Mouse (Mus musculus): Measurements from ENCODE around the gene Pik3r6.

Pik3r6 gene

DNA sequence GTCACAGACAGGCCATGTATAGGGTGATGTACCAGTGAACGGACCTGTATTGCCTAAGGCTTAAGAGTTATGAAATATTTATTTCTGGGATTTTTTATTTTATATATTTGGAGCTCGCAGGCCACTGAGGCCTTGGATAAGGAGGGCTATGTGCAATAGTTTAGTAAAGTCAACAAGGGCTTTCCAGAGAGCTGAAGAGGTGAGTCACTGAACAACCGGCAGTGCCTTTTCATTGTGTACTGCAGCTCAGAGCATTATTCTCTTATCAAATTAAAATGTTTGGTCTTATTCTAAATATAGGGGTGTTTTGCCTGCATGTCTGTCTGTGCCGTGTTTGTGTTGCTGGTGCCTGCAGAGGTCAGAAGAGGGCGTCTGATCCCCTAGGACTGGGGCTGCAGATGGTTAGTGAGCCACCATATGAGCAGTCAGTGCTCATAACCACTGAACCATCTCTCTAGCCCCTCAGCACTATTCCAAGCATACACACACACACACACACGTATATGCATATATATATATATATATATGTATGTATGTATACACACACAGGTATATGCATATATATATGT lies 14.5 kb upstream of the Pik3r6 start:
- peak; percentile 26 for DNase-seq (ENCODE audit: low read depth)

DNA sequence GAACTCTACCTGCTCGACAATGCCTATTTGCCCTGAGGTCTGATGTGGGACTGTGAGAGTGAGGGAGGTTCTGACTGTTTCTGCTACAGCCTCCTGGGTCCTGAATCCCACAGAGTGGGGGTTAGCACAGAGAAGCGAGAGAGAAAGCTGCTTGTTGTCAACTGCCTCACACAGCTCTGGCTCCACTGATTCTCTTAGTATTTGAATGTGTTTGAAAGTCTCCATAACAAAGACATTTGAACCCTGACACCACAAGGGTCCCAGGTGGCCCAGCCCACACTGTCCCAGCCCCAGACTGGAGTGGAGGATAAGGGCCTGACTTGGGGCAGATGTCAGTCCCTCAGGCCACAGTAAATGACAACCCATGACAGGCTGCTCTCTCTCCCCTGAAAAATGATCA lies 13.6 kb upstream of the Pik3r6 start:
- DNase-seq (ENCODE audit: low read depth): no peak

DNA sequence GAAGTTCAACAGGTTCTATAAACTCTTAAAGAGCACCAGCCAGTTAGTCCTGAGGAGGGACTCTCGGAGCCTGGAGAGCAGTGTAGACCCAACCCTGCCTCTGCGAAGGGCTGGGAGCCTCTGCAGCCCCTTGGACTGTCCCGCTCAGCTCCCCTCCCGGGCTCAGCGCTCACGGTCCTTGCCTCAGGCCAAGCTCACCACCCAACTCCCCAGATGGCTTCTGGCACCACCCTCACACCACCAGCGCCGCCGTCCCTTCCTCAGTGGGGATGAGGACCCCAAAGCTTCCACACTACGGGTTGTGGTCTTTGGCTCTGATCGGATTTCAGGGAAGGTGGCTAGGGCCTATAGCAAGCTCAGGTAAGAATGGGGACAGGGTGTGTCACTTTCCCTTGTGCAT lies 10.2 kb upstream of the Pik3r6 start:
- DNase-seq (ENCODE audit: low read depth): no peak

DNA sequence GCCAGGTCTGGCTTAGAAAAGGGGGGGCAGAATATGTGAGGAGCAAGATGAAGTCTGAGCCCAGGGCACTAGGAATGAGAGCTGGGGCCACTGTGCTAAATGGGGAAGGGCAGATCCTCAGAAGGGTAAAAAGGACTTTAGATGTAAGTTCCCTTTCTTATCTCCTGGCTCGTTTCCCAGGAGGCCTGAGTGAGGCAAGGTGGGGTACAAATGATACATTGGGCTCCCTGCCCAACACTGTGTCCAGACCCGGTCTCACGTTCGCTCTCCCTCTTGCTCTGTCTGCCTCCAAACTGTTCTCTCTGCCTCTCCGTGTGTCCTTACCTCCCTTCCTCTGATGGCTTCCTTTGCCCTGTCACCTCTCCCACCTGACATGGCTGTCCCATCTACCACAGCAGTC lies 9.1 kb upstream of the Pik3r6 start:
- no peak for DNase-seq (ENCODE audit: low read depth)

DNA sequence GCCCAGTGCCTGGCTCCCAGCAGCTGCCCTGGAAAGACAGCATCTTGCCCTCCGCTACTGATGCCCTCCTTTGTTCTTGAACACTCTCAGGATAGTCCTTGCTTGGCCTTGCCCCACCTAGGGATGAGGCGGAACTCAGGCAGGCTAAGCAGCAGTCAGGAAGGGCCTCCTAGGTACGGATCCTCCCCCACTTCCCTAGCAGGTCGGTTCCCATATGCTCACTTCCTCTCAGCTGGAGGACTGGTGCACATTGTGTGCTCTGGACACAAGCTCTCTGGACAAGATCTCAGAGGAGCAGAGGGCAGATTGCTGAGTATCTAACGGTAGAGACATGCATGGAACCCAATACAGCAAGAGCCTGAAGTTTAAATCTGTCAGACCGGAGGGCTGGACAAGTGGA lies 5.7 kb upstream of the Pik3r6 start:
- no peak for DNase-seq (ENCODE audit: low read depth)

DNA sequence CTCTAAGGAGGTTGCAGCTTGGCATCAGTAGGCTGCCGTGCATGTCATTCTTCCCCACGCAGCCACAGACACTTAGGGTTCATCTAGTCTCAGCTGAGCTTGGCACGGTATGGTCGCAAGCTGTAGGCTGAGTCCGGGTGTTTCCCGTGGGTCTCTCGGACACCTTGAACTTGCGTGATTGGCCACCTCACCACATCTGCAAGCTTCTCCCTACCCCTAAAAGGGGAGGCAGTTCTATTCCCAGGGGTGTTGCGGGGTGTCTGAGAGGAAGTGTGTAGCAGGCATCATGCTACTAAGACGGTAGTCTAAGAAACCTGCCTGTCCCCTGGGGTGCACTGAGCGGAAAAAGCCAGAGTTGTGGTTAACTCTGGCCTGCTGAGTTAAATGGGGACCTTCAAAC lies 4.3 kb upstream of the Pik3r6 start:
- DNase-seq (ENCODE audit: low read depth): no peak

DNA sequence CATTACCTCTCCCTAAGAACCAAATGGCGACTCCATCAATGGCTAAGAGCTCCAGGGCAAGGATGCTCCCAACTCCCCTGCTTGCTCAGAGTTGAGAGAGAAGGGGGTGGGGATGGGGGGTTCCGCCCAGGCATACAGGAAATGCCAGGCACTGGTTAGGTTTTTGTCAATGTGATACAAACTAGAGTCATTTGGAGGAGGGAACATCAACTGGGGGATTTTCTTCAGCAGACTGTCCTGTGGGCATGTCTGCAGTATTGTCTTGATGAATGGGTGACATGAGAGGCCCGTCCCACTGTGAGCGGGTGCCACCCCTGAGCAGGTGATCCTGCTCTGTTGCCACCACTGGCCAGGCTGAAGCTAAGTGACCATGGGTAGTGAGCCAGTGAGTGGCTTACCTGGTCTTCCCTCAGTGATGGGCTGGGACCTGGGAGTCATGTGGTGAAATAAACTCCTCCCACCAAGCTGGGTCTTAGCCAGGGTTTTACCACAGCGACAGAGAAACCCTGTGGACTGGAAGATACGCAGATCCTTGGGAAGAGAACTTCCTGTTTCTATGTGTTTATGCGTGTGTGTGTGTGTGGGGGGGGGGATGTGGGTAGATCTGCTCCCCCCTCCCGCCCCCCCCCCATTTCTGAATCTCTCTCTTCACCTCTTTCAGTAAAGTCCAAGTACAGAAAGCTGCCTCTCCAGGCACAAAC lies 3.7 kb upstream of the Pik3r6 start:
- no peak for DNase-seq (ENCODE audit: low read depth)

DNA sequence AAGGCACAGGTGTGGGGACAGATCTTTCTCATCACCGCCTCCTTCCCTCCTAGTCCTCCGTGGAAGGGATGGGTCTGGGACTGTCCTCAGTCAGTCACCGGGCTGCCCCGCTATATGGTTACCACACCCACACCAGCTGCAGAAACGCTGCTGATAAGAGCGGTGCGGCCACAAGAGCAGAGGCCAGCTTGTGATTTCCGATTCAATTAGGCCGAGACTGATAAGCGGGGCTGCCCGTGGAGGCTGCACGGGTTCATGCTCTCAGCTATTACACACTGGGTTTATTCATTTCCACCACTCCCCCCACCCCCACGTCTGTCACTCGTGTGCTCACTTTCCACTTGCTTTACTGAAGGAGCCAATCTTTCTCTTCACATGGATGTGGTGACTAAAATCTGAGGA lies 1.9 kb upstream of the Pik3r6 start:
- no peak for DNase-seq (ENCODE audit: low read depth)

DNA sequence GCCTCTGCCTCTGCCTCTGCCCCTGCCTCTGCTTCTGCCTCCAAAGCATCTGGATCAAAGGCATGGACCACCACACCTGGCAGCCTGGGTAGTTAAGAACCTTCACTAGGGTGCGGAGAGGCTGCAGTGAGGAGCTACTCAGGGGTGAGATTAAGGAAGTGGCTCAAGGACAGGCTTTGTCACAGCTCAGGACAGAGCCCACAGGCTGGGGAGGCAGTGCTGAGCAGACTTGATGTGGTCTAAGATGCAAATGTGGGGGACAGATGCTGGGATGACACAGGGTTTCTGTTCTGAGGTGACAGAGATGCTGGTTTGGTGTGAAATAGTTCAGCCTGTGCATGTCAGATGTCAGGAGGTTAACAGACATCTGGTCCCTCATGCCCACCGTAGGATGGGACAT lies 411 bp upstream of the Pik3r6 start:
- no peak for DNase-seq (ENCODE audit: low read depth)

DNA sequence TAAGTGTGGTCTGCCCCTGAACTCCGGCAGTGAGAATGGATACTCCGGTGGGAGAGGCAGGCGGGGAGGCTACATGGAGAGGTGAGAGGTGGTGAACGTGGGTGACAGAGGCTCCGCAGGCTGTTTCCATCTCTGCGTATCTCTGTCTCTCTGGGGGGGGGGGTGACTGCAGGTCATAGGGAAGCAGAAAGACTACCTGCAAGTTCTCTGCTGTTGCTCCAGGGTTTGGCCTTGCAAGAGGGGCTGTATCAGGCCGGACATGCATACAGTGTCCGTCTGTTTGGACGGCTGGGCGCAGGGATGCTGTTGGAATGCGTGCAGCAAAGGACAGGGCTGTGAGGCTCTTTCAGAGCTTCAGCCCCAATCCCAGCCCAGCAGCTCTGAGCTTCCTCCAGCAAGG lies 2.1 kb downstream of the Pik3r6 start:
- no peak for DNase-seq (ENCODE audit: low read depth)

DNA sequence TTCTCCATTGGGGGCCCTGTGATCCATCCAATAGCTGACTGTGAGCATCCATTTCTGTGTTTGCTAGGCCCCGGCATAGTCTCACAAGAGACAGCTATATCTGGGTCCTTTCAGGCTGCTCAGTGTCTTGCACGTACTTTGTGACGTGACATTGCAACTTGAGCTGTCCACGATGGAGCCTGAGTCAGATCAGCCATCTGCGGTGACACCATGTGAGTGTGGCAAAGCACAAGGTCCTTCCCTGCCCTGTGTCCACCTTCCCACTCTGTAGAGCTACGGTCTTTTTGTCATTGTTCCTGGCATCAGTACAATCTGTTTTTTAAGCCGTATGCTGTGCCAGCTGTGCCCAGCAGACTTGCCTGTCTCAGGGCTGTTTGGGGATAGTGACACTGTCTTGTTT lies 4.4 kb downstream of the Pik3r6 start:
- no peak for DNase-seq (ENCODE audit: low read depth)

DNA sequence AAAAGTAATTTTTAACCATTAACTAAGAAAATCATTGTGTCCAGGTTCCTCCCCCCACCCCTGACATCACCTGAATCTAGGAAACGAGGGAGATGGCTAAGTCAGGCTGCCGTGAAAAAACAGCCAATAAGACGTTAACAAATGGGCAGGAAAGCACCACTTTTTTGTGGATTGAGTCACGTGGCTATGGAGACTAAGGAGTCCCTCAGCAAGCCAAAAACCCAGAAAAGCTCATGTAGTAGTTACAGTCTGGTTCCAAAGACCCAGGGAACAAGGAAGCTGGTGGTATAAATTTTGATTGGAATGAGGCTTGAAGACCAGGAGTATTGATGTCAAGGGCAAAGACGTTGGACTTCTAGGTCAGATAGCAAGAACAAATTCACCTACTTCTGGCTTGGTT lies 5.8 kb downstream of the Pik3r6 start:
- no peak for DNase-seq (ENCODE audit: low read depth)

DNA sequence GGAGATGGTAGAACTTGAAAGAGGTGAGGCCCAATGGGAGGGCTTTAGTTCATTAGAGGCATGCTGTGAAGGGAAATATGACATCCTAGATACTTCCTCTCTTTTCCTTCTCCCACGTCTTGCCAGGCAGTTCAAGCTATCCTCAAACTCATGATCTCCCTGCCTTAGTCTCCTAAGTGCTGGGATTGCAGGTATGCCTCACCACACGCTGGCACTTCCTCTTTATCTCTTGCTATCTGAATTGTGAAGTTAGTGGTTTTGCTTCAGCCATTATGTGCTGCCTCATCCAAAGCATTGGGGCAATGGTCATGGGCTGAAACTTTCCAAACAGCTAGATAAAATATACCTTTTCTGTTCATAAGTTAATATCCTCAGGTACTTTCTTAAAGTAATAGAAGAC lies 6.4 kb downstream of the Pik3r6 start:
- DNase-seq (ENCODE audit: low read depth): no peak

DNA sequence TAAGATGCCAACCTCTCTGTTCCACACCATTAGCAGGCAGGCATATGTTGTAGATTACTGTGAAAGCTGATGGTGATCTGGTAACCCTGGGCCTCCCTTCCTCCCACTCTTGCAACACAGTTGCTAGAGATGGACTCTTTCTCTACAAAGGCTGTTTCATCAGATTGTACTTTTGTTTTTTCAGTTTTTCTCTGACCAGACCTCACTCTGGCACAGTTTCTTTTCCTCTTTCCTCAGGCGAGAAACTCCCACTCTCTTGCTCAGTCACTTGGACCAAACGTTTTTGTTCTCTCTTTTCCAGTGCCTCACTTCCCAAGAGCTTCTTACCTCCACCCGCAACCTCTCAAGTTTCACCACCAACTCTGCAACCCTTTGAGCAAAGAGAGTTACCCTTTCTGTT lies 11.2 kb downstream of the Pik3r6 start:
- peak; percentile 67 for DNase-seq (ENCODE audit: low read depth)

DNA sequence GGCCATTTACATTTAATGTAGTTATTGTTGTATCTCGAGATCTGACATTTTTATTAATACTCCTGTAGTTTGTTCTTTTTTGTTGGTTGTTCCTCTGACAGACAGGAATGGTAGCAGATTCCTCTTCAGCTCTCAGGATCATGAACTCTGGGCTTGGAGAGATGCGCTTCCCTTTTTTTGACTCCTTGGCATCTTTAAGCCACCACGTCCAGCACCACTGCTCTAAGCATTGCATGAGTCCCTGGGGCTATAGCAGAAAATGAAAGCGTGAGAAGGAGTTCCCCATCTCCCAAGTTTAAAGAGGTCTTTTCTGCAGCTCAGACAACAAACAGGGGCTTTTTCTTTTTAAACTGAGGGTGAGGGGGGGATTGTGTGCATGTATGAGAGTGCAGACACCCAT lies 16.5 kb downstream of the Pik3r6 start:
- no peak for DNase-seq (ENCODE audit: low read depth)

DNA sequence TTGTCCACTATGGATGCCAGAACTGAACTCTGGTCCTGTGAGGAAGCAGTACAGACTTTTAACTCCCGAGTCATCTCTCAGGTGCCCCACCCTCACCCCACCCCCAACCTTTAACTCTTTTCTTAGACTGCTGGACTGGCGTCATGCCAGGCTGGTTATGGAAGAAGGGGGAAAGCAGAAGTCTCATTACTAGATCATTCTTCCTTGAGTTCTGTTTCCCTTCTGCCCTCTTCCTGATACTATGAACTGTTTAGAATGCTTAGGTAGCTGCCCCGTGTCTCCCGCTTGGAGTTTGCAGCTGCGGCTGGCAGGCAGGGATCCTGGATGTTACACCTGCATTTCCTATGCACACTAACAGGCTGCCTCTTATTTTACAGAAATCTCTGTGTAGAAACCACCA lies 17.0 kb downstream of the Pik3r6 start:
- no peak for DNase-seq (ENCODE audit: low read depth)

DNA sequence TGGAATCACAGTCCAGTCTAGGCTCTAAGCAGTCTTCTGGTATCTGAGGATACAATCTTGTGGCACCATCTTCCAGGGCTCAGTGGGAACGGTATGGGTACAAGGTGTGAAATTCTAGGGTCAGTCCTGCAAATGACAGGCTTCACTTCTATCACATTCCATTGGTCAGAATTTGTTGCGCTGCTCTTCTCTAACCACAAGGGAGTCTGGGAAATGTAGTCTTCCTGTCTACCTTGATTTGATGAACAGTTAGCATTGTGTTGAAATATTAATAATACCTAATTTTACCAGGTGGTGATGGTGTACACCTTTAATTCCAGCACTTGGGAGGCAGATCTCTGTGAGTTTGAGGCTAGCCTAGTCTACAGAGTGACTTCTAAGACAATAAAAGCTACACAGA lies 17.6 kb downstream of the Pik3r6 start:
- DNase-seq (ENCODE audit: low read depth): no peak

DNA sequence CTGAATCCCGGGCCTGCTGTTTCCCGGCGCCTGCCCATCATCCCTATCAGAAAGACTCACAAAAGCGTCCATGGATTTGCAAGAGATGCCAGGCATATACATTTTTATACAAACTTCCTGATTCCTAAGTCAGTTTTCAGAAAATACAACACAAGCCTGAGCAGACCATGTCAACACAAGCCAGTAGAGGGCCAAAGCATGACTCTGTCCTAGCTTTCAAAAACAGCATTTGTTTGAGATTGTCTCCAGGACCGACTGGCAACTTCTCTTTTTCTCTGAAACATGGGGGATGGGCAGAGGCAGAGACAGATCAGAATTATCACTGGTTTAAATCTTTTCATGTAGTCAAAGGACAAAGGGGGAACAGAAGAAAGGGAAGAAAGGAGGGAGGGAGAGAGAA lies 18.5 kb downstream of the Pik3r6 start:
- DNase-seq (ENCODE audit: low read depth): no peak

DNA sequence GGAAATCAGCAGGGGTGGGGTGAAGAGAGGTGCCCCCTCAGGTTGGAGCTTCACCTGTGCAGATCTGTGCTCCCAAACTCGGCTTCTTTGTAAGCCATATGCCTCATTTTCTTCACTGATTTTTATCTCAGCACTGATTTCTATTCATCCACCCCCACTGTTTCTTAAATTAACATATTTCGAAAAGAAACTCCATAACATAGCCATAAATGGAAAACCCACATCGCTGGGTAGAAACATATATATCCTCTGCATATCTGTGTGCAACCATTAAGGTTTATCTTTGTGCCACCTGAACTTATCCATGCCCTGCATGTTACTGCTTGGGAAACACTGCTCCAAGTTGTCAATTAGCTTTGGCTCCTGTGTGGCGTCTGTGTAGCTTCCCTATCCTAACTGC lies 23.6 kb downstream of the Pik3r6 start:
- no peak for DNase-seq (ENCODE audit: low read depth)

DNA sequence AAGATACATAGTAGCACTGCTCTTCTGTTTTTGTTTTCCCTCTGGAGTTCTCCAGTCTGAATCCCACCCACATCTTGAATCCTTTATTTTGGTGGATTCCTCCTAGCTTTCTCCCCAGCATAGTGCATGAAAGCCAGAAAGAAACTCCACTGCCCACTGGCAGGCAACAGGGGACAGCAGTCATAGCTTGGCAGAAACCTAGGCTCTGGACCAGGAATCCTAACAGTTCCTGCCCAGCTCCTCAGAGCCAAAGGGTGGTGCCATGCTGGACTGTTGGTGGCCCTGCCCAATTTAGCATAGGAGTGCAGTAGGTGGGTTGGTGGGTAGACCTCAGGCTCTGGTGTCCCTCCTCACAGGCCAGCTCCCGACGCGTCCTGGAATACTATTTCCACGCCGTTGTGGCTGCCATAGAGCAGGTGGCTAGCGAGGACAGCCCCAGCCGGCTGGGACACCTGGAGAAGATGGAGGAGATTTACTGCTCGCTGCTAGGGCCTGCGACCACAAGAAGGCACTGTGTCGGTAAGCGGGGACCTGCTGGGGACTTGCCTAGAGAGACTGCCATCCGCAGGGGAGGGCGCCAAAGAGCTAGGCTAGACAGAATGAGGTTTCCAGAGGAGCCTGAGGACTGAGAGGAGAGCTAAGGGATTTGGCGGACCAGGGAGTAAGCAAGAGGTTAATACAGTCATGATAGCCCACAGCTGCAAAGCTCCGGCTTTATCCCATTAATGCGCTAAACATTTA lies 28.4 kb downstream of the Pik3r6 start:
- DNase-seq (ENCODE audit: low read depth): peak; percentile 44

DNA sequence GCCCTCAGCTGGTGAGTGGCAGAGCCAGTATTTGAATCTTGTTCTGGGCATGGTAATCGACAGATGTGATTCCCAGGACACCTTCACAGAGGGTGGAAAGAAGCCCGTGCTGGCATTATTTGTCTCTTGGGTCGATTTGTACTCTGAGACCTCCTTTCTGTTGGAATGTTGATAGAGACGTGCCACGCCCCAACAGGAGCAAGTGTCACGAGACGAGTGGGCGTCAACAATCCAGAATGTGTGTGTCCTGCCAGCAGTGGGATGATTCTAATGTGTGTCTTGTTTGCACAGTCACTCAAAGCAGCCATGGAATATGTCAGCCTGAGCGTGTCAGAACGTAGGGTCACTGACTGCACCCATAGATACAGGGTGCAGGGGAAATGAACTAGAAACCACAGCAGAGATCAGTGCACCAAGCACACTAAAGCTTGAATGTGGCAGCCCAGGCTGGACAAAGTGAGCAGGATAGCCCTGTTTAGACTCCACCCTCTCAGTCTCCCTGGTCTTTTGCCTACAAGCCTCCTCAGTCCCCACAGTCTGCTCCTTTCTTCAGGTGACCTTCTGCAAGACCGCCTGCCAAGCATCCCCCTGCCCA lies 29.2 kb downstream of the Pik3r6 start:
- peak; percentile 24 for DNase-seq (ENCODE audit: low read depth)

DNA sequence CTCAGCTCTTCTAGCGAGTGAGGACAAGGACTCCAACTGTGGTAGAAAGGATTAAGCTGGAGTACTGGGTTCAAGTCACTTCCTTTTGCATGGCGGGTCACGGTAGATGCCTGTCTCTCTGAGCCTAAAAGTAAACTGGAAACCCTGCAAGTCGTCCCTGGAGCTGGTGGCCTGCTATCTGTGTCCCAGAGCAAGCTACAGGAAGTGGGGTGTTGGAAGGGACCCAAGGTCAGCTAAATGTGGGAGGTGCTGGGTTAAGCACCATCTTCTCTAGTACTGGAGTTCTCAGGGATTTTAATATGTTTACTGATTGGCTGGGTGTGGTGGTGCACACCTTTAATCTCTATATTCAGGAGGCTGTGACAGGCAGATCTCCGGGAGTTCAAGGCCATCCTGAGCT lies 30.0 kb downstream of the Pik3r6 start:
- DNase-seq (ENCODE audit: low read depth): no peak

DNA sequence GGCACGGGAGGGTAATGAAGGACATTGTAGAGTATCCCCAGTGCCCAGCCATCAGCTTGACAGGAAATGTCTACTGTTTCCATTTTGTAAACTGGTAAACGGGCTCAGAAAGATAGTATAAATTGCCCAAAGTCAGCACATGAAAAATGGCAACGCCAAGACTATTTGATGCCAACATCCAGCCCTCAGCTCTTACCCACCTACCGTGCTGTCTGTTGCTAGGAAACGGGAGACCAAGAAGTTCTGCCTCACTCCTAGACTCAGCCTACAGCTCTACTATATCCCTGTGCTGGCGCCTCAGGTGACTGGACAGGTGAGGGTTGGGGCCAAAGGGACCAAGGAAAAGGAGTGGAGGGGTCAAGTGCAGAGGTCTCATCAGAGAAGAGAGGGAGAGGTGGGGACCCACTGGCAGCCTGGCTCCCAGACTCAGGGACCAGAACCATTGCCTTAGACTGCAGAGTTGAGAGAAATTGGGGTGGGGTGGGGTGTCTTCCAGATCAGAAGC lies 31.2 kb downstream of the Pik3r6 start:
- DNase-seq (ENCODE audit: low read depth): no peak

Measured in NIH3T3 (cell line).